Mouse (Mus musculus) neural tube, embryonic 11.5 days (tissue): ENCODE data around the gene Slc25a5. TPM values are rescaled to one million over a fixed set of nuclear protein-coding genes. Genes with fewer than 3 reads are reported as not detected.

Experiments
- ATAC-seq: fragments of 200-750 bp; cut with Nextera tagmentation; 2 replicates; pipeline ENCODE4 v1.8.0; 2017; ENCODE audit warnings: moderate number of reproducible peaks, mild to moderate bottlenecking, moderate TSS enrichment, moderate library complexity; ENCODE audit not compliant: insufficient read depth, low FRiP score, low TSS enrichment
- DNase-seq: peaks from one replicate; pipeline ENCODE4 v3.0.0-alpha.2; 2015; ENCODE audit warnings: low spot score
- H3K27ac ChIP-seq: fragments of 300-500 bp; sonication (generic); 2 replicates; pipeline ENCODE4 v1.5.1; 2014; ENCODE audit warnings: low read depth, mild to moderate bottlenecking, low read length
- H3K27me3 ChIP-seq: fragments of 300-500 bp; sonication (generic); 2 replicates; pipeline ENCODE4 v1.6.1; 2014; ENCODE audit warnings: mild to moderate bottlenecking, low read length, mixed read lengths; ENCODE audit not compliant: control insufficient read depth, insufficient read depth
- H3K36me3 ChIP-seq: fragments of 300-500 bp; sonication (generic); 2 replicates; pipeline ENCODE4 v1.6.1; 2014; ENCODE audit warnings: mild to moderate bottlenecking, low read length, moderate library complexity, mixed read lengths; ENCODE audit not compliant: control insufficient read depth, insufficient read depth
- H3K4me1 ChIP-seq: fragments of 300-500 bp; sonication (generic); 2 replicates; pipeline ENCODE4 v1.6.1; 2014; ENCODE audit warnings: low read length, mixed read lengths; ENCODE audit not compliant: control insufficient read depth, insufficient read depth
- H3K4me2 ChIP-seq: fragments of 300-500 bp; sonication (generic); 2 replicates; pipeline ENCODE4 v1.6.1; 2014; ENCODE audit warnings: low read depth, mild to moderate bottlenecking, moderate library complexity
- H3K4me3 ChIP-seq: fragments of 300-500 bp; sonication (generic); 2 replicates; pipeline ENCODE4 v1.5.1; 2014; ENCODE audit warnings: low read depth, low read length
- H3K9ac ChIP-seq: fragments of 300-500 bp; sonication (generic); 2 replicates; pipeline ENCODE4 v1.6.1; 2014; ENCODE audit warnings: mild to moderate bottlenecking, low read length
- H3K9me3 ChIP-seq: fragments of 300-500 bp; sonication (generic); 2 replicates; pipeline ENCODE4 v1.6.1; 2016; ENCODE audit warnings: low read length; ENCODE audit not compliant: control insufficient read depth
- WGBS: fragments of 180-500 bp; shearing (Covaris S2); extraction: QIAGEN DNeasy Blood & Tissue Kit; methylation state at CpG from one replicate; pipeline ENCODE4 v1.1.7; 2014; 5-methylcytosine and 5-hydroxymethylcytosine counted together
- polyA plus RNA-seq: library from polyadenylated mRNA; unstranded; fragments of >200 nt; fragmentation: Nextera tagmentation; extraction: Ambion mirVana; gene quantifications from 2 replicates; pipeline ENCODE4 v1.2.1, GENCODE M21; 2014

Gene Slc25a5
- polyA plus RNA-seq, 1 experiment from 2014 or later: 829 TPM

- Histone ChIP-seq H3K4me1 (no peaks in the 10 kb centered on the region), H3K4me2 (peak overlapping the region; percentile 43), H3K9ac (0 out of 2 replicates have a peak overlapping the region, but pooled peaks have one; percentile 41), H3K27me3 (no peaks in the 10 kb centered on the region), H3K9me3 (no peaks in the 10 kb centered on the region), H3K4me3 (peak overlapping the region; percentile 21; the same call in 1 of the 2 replicates), H3K36me3 (no peaks in the 10 kb centered on the region), H3K27ac (peak overlapping the region; percentile 67)
- DNase-seq: peak; percentile 88
- ATAC-seq: peak; percentile 87
- WGBS: 15% methylated on average over 45 of the region's 45 CpGs
These were observed 12.2 kb downstream of the Slc25a5 start for GRCm38 (mm10) chrX:36807360-36808317.

- WGBS: 76% methylated on average over 6 of the region's 6 CpGs
- Histone ChIP-seq H3K4me3 (peak overlapping the region; percentile 21; the same call in 1 of the 2 replicates), H3K27me3 (no peaks in the 10 kb centered on the region), H3K9me3 (no peaks in the 10 kb centered on the region), H3K36me3 (no peaks in the 10 kb centered on the region), H3K4me2 (peak overlapping the region; percentile 14; the same call in 1 of the 2 replicates), H3K9ac (no peak overlapping the region), H3K4me1 (no peaks in the 10 kb centered on the region), H3K27ac (no peak overlapping the region)
- peak; percentile 29; the same call in 1 of the 2 replicates for ATAC-seq
- no peak for DNase-seq
These were observed 12.8 kb downstream of the Slc25a5 start for GRCm38 (mm10) chrX:36808318-36808683.

GRCm38 (mm10) chrX:36811377-36811776, 15.9 kb downstream of the Slc25a5 start:
- Histone ChIP-seq H3K9ac (no peak overlapping the region), H3K4me3 (no peak overlapping the region), H3K4me1 (no peaks in the 10 kb centered on the region), H3K36me3 (no peaks in the 10 kb centered on the region), H3K27ac (no peak overlapping the region), H3K27me3 (no peaks in the 10 kb centered on the region), H3K4me2 (no peak overlapping the region), H3K9me3 (no peaks in the 10 kb centered on the region)
- 55% methylated on average over 5 of the region's 5 CpGs for WGBS
- DNase-seq (no peak), ATAC-seq (no peak)

- Histone ChIP-seq H3K4me3 (no peak overlapping the region), H3K36me3 (no peaks in the 10 kb centered on the region), H3K4me2 (no peak overlapping the region), H3K27ac (no peak overlapping the region), H3K4me1 (no peaks in the 10 kb centered on the region), H3K9me3 (no peaks in the 10 kb centered on the region), H3K27me3 (no peaks in the 10 kb centered on the region), H3K9ac (no peak overlapping the region)
- ATAC-seq (no peak), DNase-seq (no peak)
- WGBS: 76% methylated on average over 8 of the region's 8 CpGs
These were observed 18.8 kb downstream of the Slc25a5 start for GRCm38 (mm10) chrX:36814161-36814836.

GRCm38 (mm10) chrX:36815022-36815421, 19.6 kb downstream of the Slc25a5 start:
- no peak overlapping the region for H3K4me3 ChIP-seq
- no peaks in the 10 kb centered on the region for H3K4me1 ChIP-seq
- H3K27me3 ChIP-seq: no peaks in the 10 kb centered on the region
- DNase-seq: no peak
- no peaks in the 10 kb centered on the region for H3K36me3 ChIP-seq
- no peak overlapping the region for H3K4me2 ChIP-seq
- H3K9ac ChIP-seq: no peak overlapping the region
- H3K9me3 ChIP-seq: no peaks in the 10 kb centered on the region
- no peak overlapping the region for H3K27ac ChIP-seq
- ATAC-seq: no peak
- WGBS: 87% methylated on average over 4 of the region's 4 CpGs

GRCm38 (mm10) chrX:36815439-36815838, 20.0 kb downstream of the Slc25a5 start:
- Histone ChIP-seq H3K9me3 (no peaks in the 10 kb centered on the region), H3K36me3 (no peaks in the 10 kb centered on the region), H3K4me2 (no peak overlapping the region), H3K4me1 (no peaks in the 10 kb centered on the region), H3K4me3 (no peak overlapping the region), H3K27ac (no peak overlapping the region), H3K27me3 (no peaks in the 10 kb centered on the region), H3K9ac (no peak overlapping the region)
- no peak for ATAC-seq
- DNase-seq: no peak
- 93% methylated on average over 2 of the region's 4 CpGs for WGBS

- Histone ChIP-seq H3K27me3 (no peaks in the 10 kb centered on the region), H3K4me3 (0 out of 2 replicates have a peak overlapping the region, but pooled peaks have one; percentile 2), H3K27ac (peak overlapping the region; percentile 83), H3K4me1 (no peaks in the 10 kb centered on the region), H3K9ac (peak overlapping the region; percentile 41), H3K36me3 (no peaks in the 10 kb centered on the region), H3K4me2 (peak overlapping the region; percentile 30), H3K9me3 (no peaks in the 10 kb centered on the region)
- ATAC-seq (peak; percentile 10; the same call in 1 of the 2 replicates), DNase-seq (no peak)
- 32% methylated on average over 8 of the region's 8 CpGs for WGBS
These were observed 21.0 kb downstream of the Slc25a5 start for GRCm38 (mm10) chrX:36816368-36816899.

GRCm38 (mm10) chrX:36816953-36817441, 21.5 kb downstream of the Slc25a5 start:
- Histone ChIP-seq H3K4me1 (no peaks in the 10 kb centered on the region), H3K27me3 (no peaks in the 10 kb centered on the region), H3K27ac (peak overlapping the region; percentile 83), H3K36me3 (no peaks in the 10 kb centered on the region), H3K9me3 (no peaks in the 10 kb centered on the region), H3K4me3 (no peak overlapping the region), H3K4me2 (peak overlapping the region; percentile 30), H3K9ac (peak overlapping the region; percentile 41)
- ATAC-seq (peak; percentile 89), DNase-seq (peak; percentile 71)
- WGBS: 15% methylated on average over 10 of the region's 10 CpGs
